ENCODE assay signal across 22 mouse cellular contexts in genomic region chr7:79369416-79369815, GRCm38 (mm10). TPM values are rescaled to one million over a fixed set of nuclear protein-coding genes. Genes with fewer than 3 reads are reported as not detected.
"Had no signal": no experiment of that assay in that cellular context is flagged by ENCODE, and none has a peak within 500 bp of the region (broad histone marks: within the 10 kb centered on the region; RNA-seq: fewer than 3 reads in every experiment).

No protein-coding gene starts in this region.

- H3K9me3 ChIP-seq: lung, embryonic 15.5 days; megakaryocyte, embryonic 14.5 days; midbrain, embryonic 13.5 days; midbrain, embryonic 15.5 days; neural tube, embryonic 12.5 days had no signal

- H3K27me3 ChIP-seq: lung, embryonic 15.5 days; midbrain, embryonic 13.5 days; midbrain, embryonic 15.5 days; neural tube, embryonic 12.5 days had no signal

- H3K4me2 ChIP-seq: lung, embryonic 15.5 days; midbrain, embryonic 11.5 days; midbrain, embryonic 13.5 days; midbrain, embryonic 15.5 days; neural tube, embryonic 12.5 days had no signal

- ATAC-seq: lung, postnatal 0 days; midbrain, embryonic 13.5 days; midbrain, embryonic 15.5 days had no signal

- H3K36me3 ChIP-seq: lung, embryonic 15.5 days; midbrain, embryonic 15.5 days had no signal

- H3K9ac ChIP-seq: lung, embryonic 15.5 days; midbrain, embryonic 13.5 days; midbrain, embryonic 15.5 days; neural tube, embryonic 12.5 days had no signal

- H3K27ac ChIP-seq: lung, embryonic 15.5 days; macrophage; midbrain, embryonic 13.5 days; midbrain, embryonic 15.5 days; neural tube, embryonic 12.5 days had no signal

- DNase-seq: lung, adult 2 months; lung, postnatal 14 days; lung, postnatal 36 days; right cerebral cortex, postnatal 14 days; right cerebral cortex, postnatal 4 days; spleen, adult 18-20 months; thymus, adult 18-20 months; thymus, postnatal 14 days; thymus, postnatal 4 days had no signal

- H3K4me1 ChIP-seq: lung, embryonic 15.5 days; midbrain, embryonic 13.5 days; midbrain, embryonic 15.5 days; neural tube, embryonic 12.5 days had no signal

- H3K4me3 ChIP-seq: lung, embryonic 15.5 days; megakaryocyte, embryonic 14.5 days; midbrain, embryonic 13.5 days; midbrain, embryonic 15.5 days; neural tube, embryonic 12.5 days had no signal

RNA-seq across cellular contexts. Expression of gene Rlbp1, which starts 17.4 kb away (rescaled TPM):
- total RNA-seq: megakaryocyte progenitor cell, adult 5-6 weeks; monocyte, adult 5-6 weeks; neutrophil, adult 5-6 weeks had no signal
- polyA plus RNA-seq: macrophage; small intestine, adult 2 months; stomach, embryonic 14.5 days had no signal
